Mouse (Mus musculus): ENCODE measurements around the gene Mrc2.

DNA sequence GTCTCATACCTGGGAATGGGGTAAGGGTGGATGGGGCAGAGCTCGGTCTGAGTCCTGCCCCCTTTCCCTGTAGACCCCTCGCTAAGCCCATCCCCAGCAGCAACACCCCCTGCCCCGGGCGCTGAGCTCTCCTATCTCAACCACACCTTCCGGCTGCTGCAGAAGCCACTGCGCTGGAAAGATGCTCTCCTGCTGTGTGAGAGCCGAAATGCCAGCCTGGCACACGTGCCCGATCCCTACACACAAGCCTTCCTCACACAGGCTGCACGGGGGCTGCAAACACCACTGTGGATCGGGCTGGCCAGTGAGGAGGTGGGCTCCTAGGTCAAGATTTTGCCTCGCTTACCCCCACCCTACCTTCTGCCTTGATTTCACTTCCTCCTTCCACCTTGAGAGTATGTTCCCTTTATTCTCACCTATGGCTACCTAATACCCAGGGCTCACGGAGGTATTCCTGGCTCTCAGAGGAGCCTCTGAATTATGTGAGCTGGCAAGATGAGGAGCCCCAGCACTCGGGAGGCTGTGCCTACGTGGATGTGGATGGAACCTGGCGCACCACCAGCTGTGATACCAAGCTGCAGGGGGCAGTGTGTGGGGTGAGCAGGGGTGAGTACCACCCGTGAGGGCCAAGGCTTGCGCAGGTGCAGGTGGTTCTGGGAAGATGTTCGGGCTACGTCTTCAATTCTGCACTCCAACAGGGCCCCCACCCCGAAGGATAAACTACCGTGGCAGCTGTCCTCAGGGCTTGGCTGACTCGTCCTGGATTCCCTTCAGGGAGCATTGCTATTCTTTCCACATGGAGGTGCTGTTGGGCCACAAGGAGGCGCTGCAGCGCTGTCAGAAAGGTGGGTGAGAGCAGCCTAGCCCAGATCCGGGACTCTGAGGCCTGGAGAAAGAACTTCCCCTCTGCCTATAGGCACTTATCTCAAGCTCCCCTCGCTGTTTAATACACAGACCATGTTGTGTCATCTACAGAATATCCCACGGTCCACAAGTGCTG is 55.0 kb downstream of the Mrc2 start:
- no peak for TF ChIP-seq EP300 (IDR thresholded peaks at IDR 0.05; ENCODE audit: low read depth)
- peak; percentile 95 for TF ChIP-seq CTCF (IDR thresholded peaks at IDR 0.05; ENCODE audit: low read depth)
